Mouse (Mus musculus) olfactory bulb, adult 2 months (tissue): ENCODE measurements around the gene Gdpd1.

ENCODE experiments used
- CTCF ChIP-seq: fragments of 200-500 bp; IDR thresholded peaks from 2 replicates; pipeline ENCODE4 v1.5.1; 2012; ENCODE audit warnings: low read depth, mild to moderate bottlenecking, low read length, moderate library complexity; ENCODE audit not compliant: insufficient read depth
- POLR2A ChIP-seq: fragments of 200-500 bp; IDR thresholded peaks from 2 replicates; pipeline ENCODE4 v1.6.1; 2012; ENCODE audit warnings: mild to moderate bottlenecking, low read depth, low read length, moderate library complexity; ENCODE audit not compliant: insufficient read depth

- no peak for TF ChIP-seq CTCF
- TF ChIP-seq POLR2A, result no peak
Observed at GRCm38 (mm10) chr11:87021551-87021950, 52.3 kb downstream of the Gdpd1 start.
